Mouse (Mus musculus) cerebellum, adult 2 months (tissue): ENCODE results near the gene Usp8. TPM values are rescaled to one million over a fixed set of nuclear protein-coding genes. Genes with fewer than 3 reads are reported as not detected.

Source experiments
- DNase-seq, 2 experiments: peaks; one replicate each; pipeline ENCODE4 v3.0.0; 2021
- H3K27ac ChIP-seq: fragments of 200-500 bp; 2 replicates; pipeline ENCODE4 v1.5.1; 2012; ENCODE audit warnings: low read length, control low read depth, inconsistent platforms; ENCODE audit not compliant: insufficient read depth
- H3K27me3 ChIP-seq: fragments of 200-500 bp; 2 replicates; pipeline ENCODE4 v1.6.1; 2012; ENCODE audit warnings: inconsistent platforms, mild to moderate bottlenecking, low read length, moderate library complexity; ENCODE audit not compliant: control insufficient read depth, insufficient read depth
- H3K4me1 ChIP-seq: fragments of 200-500 bp; 2 replicates; pipeline ENCODE4 v1.6.1; 2011; ENCODE audit warnings: low read length; ENCODE audit not compliant: control insufficient read depth, insufficient read depth
- H3K4me3 ChIP-seq: fragments of 200-500 bp; replicated peaks from 2 replicates; pipeline ENCODE3; 2011; ENCODE audit warnings: mild to moderate bottlenecking, low read depth, low read length, control low read depth; ENCODE audit not compliant: insufficient read depth
- CTCF ChIP-seq: fragments of 200-500 bp; IDR thresholded peaks from 2 replicates; pipeline ENCODE4 v1.5.1; 2011; ENCODE audit warnings: low read depth, mild to moderate bottlenecking, control low read depth, low read length, moderate library complexity, borderline replicate concordance; ENCODE audit not compliant: insufficient read depth
- POLR2A ChIP-seq: fragments of 200-500 bp; IDR thresholded peaks from 2 replicates; pipeline ENCODE4 v1.6.1; 2011; ENCODE audit warnings: low read length, control low read depth, borderline replicate concordance; ENCODE audit not compliant: insufficient read depth
- WGBS: fragments of 180-500 bp; shearing (Covaris S2); methylation state at CpG from one replicate; pipeline ENCODE4 v1.1.7; 2018; 5-methylcytosine and 5-hydroxymethylcytosine counted together
- polyA plus RNA-seq: library from polyadenylated mRNA; depleted of rRNA; stranded (reverse); fragments of >200 nt; gene quantifications from 2 replicates; pipeline ENCODE4 v1.2.3, GENCODE M21; 2012; rRNA removed

Usp8 gene
- polyA plus RNA-seq = 54.6 and 54.7 TPM in 2 replicates

DNA sequence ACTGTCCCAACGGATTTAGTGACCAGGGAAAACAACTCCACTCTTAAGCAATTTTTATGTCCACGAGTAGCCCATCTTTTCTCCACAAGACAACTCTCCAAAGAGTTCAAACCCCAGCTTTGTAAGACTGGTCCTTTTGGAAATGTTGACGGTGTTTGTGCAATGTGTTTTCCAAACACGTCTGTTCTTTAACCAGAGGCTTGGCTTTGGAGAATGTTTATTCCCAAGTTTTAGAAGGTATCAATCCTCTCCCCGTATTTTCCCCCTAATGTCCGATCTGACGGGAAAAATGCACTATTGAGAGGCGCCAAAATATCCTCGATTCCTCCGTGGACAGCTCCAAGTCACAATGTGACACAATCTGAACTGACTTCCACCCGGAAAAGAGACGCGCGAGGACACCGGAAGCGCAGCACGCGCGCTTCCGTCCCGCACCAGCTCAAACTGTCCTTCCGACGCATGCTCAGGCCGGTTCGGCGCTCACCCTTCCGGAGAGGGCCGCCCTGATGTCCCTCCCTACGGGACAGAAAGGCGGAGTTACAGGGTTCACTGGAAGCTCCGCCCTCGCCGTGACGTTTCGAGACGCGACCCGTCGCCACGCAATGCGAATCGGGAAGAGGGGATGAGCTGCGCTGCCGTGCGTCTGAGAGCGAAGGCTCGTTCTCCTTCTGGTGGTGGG, at the start of gene Usp8:
Gene Usp8, plus strand, starts transcription at position 570 of the 679 bp plus-strand sequence.
- Histone ChIP-seq H3K4me3 (peak within 1 kb of the TSS; percentile 61), H3K4me1 (peaks cover 2% of the 10 kb centered on the region), H3K27me3 (no peaks in the 10 kb centered on the region), H3K27ac (peak within 1 kb of the TSS; percentile 32; the same call in 1 of the 2 replicates)
- WGBS = 1% methylated on average over 47 of the region's 47 CpGs
- TF ChIP-seq POLR2A (peak; percentile 99), CTCF (no peak)
- DNase-seq = peak; percentile 98

- DNase-seq = peak in 1 of 2 experiments; percentile 21
- no peak overlapping the region for H3K27ac ChIP-seq
- no peaks in the 10 kb centered on the region for H3K4me1 ChIP-seq
- WGBS = 38% methylated on average over 4 of the region's 4 CpGs
- no peaks in the 10 kb centered on the region for H3K27me3 ChIP-seq
- TF ChIP-seq CTCF = peak; percentile 28; the same call in 1 of the 2 replicates
- no peak for TF ChIP-seq POLR2A
- no peak overlapping the region for H3K4me3 ChIP-seq
Measured at GRCm38 (mm10) chr2:126663481-126663880, 43.6 kb upstream of the Usp8 start.

GRCm38 (mm10) chr2:126665984-126666383, 41.1 kb upstream of the Usp8 start:
- no peaks in the 10 kb centered on the region for H3K27me3 ChIP-seq
- TF ChIP-seq CTCF (no peak), POLR2A (no peak)
- H3K27ac ChIP-seq = no peak overlapping the region
- WGBS = 89% methylated on average over 3 of the region's 3 CpGs
- no peaks in the 10 kb centered on the region for H3K4me1 ChIP-seq
- no peak for DNase-seq
- H3K4me3 ChIP-seq = no peak overlapping the region

DNA sequence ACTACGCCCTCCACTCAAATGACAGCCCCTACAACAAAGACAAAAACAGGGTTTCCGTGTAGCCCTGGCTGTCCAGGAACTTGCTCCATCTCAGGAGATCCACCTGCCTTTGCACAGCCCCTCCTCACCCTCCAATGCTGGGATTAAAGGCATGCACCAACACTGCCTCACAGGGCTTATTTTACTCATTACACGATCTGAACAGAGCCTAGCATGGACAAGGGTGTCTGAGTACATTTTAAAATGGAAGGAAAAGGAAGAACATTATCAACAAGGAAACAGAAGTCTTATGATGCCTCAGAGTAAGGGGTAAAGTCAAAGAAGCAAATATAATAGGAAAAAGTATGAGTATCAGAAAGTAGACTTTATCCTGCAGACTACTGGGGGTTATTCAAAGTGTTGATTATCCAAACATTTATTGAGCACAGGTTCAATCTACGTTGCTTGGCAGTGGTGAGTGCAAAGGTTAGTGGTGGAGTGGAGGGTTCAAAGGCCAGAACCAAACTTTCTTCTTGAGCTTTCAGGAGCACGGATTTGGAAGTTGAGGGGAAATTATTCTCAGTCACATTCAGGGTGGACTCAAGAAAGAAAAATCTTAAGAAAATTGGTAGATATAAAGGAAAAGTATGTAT, 38.4 kb upstream of the Usp8 start:
- H3K27me3 ChIP-seq = no peaks in the 10 kb centered on the region
- no peak for DNase-seq
- no peak overlapping the region for H3K27ac ChIP-seq
- TF ChIP-seq POLR2A (no peak), CTCF (no peak)
- no peak overlapping the region for H3K4me3 ChIP-seq
- peaks cover 3% of the 10 kb centered on the region; the same call in 1 of the 2 replicates for H3K4me1 ChIP-seq
- WGBS = 94% methylated on average over 5 of the region's 5 CpGs

DNA sequence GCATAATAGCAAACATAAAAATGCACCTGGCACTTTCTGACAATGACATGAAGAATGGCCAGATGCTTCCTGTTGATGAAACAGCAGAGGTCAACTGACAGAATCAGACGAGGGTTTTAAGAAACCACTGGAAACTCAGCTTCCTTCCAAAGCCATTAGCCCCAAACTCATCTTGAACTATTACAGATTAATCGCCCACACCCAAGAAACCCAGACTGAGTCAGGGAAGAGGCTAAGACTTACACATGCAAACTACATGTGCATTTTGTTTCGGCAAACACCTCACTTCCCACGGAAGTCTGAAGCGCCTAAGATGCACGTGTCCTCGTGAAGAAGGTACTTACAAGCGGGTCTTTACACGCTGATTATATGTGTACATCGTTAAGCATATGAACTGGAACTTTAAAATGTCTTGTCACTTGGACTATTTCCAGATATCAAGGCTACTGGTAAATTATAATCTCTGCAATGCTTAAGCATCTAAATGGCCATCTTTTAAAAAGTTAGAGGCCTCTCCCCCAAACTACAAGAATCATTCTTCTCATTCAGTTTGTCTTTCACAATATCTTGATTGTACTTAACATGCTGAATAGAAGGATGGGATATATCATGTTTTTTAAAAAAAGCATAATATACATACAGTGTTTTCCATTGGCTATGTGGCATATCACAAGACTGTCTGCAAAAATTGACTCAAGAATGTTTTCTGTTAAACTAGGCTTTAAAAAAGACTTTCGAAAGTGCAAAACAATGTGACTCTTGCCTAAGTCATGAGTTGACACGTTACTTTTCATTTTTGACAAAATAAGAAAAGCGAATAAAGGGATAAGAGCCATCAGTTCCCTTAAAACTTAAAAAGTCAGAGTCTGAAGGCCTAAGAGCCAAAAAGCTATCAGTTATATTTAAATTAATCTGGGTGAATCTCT, 33.5 kb upstream of the Usp8 start:
- TF ChIP-seq CTCF (no peak), POLR2A (no peak)
- no peaks in the 10 kb centered on the region for H3K27me3 ChIP-seq
- H3K4me1 ChIP-seq = peaks cover 3% of the 10 kb centered on the region; the same call in 1 of the 2 replicates
- no peak for DNase-seq
- WGBS = 37% methylated on average over 13 of the region's 13 CpGs
- H3K4me3 ChIP-seq = peak overlapping the region; percentile 78
- H3K27ac ChIP-seq = no peak overlapping the region

DNA sequence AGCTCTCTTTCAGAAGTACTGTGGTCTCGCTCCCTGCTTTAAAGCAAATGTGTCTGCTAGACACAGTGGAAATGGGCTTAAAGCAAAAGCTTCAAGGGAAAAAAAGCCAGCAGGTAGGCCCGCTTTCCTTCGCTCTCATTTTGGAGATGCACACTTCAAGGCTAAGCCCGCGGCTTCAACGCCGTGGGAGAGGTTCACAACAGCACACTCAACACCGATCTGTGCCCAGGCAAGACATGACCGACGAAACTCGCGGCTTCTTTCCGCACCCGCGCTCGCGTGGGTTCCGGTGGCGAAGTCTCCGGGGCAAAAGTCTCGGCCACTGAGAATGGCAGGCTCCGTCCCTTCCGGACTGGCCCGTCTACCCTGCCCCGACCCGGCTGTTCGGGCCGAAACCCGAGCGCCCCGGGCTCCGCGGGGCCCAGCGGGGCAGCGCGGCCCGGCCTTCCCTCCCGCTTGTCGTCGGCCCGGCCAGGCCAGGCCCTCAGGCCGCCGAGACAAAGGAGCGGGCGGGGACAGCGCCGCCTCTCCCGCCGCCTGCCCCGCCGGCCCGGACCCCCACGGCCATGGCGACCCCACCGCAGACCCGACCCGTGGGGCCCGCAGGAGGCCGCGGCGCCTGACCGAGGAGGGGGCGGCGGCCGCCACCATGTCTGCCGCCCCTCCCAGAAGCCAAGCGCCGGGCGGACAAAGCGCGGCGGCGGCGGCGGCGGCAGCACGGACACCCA, 32.5 kb upstream of the Usp8 start:
- under 1% methylated on average over 76 of the region's 77 CpGs for WGBS
- H3K4me1 ChIP-seq = peaks cover 3% of the 10 kb centered on the region; the same call in 1 of the 2 replicates

More for the DNA sequence above, 32.5 kb upstream of the Usp8 start:
- DNase-seq = peak; percentile 55 to 72
- no peaks in the 10 kb centered on the region for H3K27me3 ChIP-seq
- H3K27ac ChIP-seq = peak overlapping the region; percentile 96
- TF ChIP-seq CTCF = no peak
- no peak for TF ChIP-seq POLR2A
- peak overlapping the region; percentile 78 for H3K4me3 ChIP-seq
